Mouse (Mus musculus): ENCODE measurements around the gene Tcf7l2. TPM values are rescaled to one million over a fixed set of nuclear protein-coding genes. Genes with fewer than 3 reads are reported as not detected.

The Tcf7l2 gene
- polyA plus RNA-seq, 1 experiment from 2014 or later, result 29.6 TPM

DNA sequence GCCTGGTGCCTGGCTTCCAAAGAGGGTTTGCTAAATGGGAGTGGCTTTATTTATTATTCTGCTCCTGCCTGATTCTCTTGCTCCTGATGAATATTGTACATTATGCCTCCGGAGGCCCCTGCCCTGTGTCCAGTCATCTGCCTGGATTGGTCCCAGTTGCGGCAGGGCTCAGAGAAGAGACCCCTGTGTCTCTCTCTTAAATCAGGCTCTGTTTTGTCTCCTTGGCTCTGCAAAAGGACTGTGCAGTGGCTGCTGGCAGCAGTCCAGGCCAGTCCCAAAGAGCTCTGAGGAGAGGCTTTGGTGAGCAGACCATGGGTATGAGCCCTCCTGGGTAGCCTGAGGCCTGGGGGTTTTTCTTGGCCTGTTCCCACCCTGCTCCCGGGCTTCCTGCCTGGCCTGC lies 211.6 kb downstream of the Tcf7l2 start:
- H3K27me3 ChIP-seq, result no peaks in the 10 kb centered on the region
- H3K9ac ChIP-seq, result no peak overlapping the region
- no peaks in the 10 kb centered on the region for H3K9me3 ChIP-seq
- peaks cover 15% of the 10 kb centered on the region for H3K4me1 ChIP-seq (replicated peaks)
- ATAC-seq (ENCODE audit: low FRiP score), result peak; percentile 72
- H3K36me3 ChIP-seq, result no peaks in the 10 kb centered on the region
- no peak overlapping the region for H3K4me3 ChIP-seq
- H3K4me2 ChIP-seq, result no peak overlapping the region
- peak overlapping the region; percentile 58 for H3K27ac ChIP-seq
- 54% methylated on average over 3 of the region's 3 CpGs for WGBS

- Histone ChIP-seq H3K4me1 (replicated peaks) (peaks cover 15% of the 10 kb centered on the region), H3K27me3 (no peaks in the 10 kb centered on the region), H3K36me3 (no peaks in the 10 kb centered on the region), H3K9ac (no peak overlapping the region), H3K9me3 (0 out of 2 replicates have a peak, but pooled peaks cover 10% of the 10 kb centered on the region), H3K4me2 (no peak overlapping the region), H3K4me3 (no peak overlapping the region), H3K27ac (no peak overlapping the region)
- ATAC-seq (ENCODE audit: low FRiP score), result no peak
- 79% methylated on average over 3 of the region's 3 CpGs for WGBS
These were observed 213.5 kb downstream of the Tcf7l2 start for GRCm38 (mm10) chr19:55955126-55955525.

GRCm38 (mm10) chr19:55956745-55957144 lies 215.1 kb downstream of the Tcf7l2 start:
- Histone ChIP-seq H3K4me1 (replicated peaks) (peaks cover 15% of the 10 kb centered on the region), H3K9me3 (0 out of 2 replicates have a peak, but pooled peaks cover 10% of the 10 kb centered on the region), H3K36me3 (no peaks in the 10 kb centered on the region), H3K4me2 (no peak overlapping the region), H3K4me3 (no peak overlapping the region), H3K9ac (no peak overlapping the region), H3K27ac (no peak overlapping the region), H3K27me3 (no peaks in the 10 kb centered on the region)
- no peak for ATAC-seq (ENCODE audit: low FRiP score)
- 88% methylated on average over 6 of the region's 6 CpGs for WGBS

GRCm38 (mm10) chr19:55964421-55964820 lies 222.8 kb downstream of the Tcf7l2 start:
- no peak for ATAC-seq (ENCODE audit: low FRiP score)
- Histone ChIP-seq H3K9me3 (0 out of 2 replicates have a peak, but pooled peaks cover 9% of the 10 kb centered on the region), H3K4me3 (no peak overlapping the region), H3K27ac (no peak overlapping the region), H3K4me2 (no peak overlapping the region), H3K4me1 (replicated peaks) (peaks cover 3% of the 10 kb centered on the region; the same call in 1 of the 2 replicates), H3K36me3 (no peaks in the 10 kb centered on the region), H3K27me3 (no peaks in the 10 kb centered on the region), H3K9ac (no peak overlapping the region)
- WGBS, result 96% methylated on average over 3 of the region's 3 CpGs

DNA sequence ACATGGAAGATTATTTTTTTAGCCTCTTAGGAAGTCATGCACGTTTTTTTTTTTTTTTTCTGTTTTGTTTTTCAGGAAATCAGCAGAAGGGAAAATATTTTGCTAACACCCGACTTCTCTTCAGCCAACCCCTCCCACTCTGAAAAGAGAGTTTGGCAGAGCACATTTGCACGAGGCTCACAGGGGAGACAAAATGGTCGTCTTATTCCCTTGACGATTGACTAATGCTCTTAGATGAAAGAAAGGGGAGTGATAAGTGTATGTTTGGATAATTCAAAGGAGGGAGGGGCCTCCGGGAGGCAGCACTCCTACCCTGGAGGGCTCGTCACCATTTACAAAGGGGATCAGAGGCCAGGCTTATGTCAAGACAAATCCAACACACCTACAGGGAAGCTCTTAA lies 224.4 kb downstream of the Tcf7l2 start:
- WGBS, result 46% methylated on average over 7 of the region's 7 CpGs
- no peak for ATAC-seq (ENCODE audit: low FRiP score)
- Histone ChIP-seq H3K4me3 (no peak overlapping the region), H3K9ac (no peak overlapping the region), H3K36me3 (no peaks in the 10 kb centered on the region), H3K27ac (no peak overlapping the region), H3K4me1 (replicated peaks) (peaks cover 17% of the 10 kb centered on the region), H3K4me2 (no peak overlapping the region), H3K9me3 (0 out of 2 replicates have a peak, but pooled peaks cover 7% of the 10 kb centered on the region), H3K27me3 (0 out of 2 replicates have a peak, but pooled peaks cover 2% of the 10 kb centered on the region)

DNA sequence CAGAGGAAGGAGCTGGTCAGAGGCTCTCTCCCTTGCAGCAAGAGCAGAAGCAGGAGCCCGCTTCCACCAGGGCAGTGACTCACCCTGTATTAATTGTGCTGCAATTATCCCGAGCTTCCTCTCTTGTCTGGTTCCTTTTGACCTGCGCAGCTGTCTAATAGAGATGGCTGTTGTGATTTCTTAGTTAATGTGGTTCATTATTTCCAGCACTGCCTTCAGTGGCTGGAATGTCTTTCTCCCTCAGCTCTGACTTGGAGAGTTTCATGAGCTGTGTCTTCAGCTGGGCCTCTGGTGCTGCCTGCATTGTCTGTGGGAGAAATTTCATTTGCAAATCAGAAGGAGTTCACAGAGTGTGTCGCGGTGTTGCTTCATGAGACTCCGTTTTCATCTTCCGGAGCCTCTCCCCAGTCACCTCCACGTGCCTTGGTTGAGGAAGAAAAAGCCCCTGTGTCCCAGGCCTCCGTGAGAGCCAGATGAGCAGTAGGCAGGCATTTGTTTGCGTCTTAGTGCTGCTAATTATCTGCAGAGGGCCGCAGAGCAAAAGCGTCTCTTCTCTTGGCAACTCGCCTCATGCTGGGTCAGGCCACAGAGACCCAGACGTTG lies 228.4 kb downstream of the Tcf7l2 start:
- Histone ChIP-seq H3K4me3 (no peak overlapping the region), H3K4me2 (no peak overlapping the region), H3K9ac (no peak overlapping the region), H3K4me1 (replicated peaks) (peaks cover 17% of the 10 kb centered on the region), H3K27me3 (0 out of 2 replicates have a peak, but pooled peaks cover 8% of the 10 kb centered on the region), H3K27ac (0 out of 2 replicates have a peak overlapping the region, but pooled peaks have one; percentile 6), H3K9me3 (no peaks in the 10 kb centered on the region), H3K36me3 (no peaks in the 10 kb centered on the region)
- 16% methylated on average over 14 of the region's 14 CpGs for WGBS
- no peak for ATAC-seq (ENCODE audit: low FRiP score)

DNA sequence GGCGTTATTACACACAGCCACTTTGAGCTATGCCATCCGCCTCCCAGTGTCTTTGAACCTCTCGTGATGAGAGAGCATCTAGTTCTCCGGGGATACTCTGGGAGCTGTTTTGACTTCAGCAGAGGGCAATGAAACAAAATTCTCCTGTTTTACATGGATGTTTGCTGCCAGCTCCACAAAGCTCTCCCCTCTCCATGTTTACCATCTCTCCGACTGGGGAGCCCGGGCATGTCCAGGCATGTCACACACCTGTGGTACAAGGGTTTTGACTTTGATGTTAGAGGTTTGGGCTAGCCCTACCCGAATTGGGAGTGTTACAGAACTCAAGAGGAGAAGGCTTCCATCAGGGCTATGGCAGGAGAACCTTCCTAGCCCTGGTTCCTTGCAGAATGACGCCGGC lies 234.5 kb downstream of the Tcf7l2 start:
- 0 out of 2 replicates have a peak, but pooled peaks cover 6% of the 10 kb centered on the region for H3K27me3 ChIP-seq
- no peaks in the 10 kb centered on the region for H3K4me1 ChIP-seq (replicated peaks)
- H3K4me3 ChIP-seq, result no peak overlapping the region
- H3K9ac ChIP-seq, result no peak overlapping the region
- 93% methylated on average over 9 of the region's 9 CpGs for WGBS
- no peaks in the 10 kb centered on the region for H3K36me3 ChIP-seq
- no peak overlapping the region for H3K27ac ChIP-seq
- no peak for ATAC-seq (ENCODE audit: low FRiP score)
- H3K4me2 ChIP-seq, result no peak overlapping the region
- no peaks in the 10 kb centered on the region for H3K9me3 ChIP-seq
